Mouse (Mus musculus) lung, adult 2 months (tissue): Measurements from ENCODE around the gene Rgcc.

ENCODE experiments used
- CTCF ChIP-seq: fragments of 200-500 bp; IDR thresholded peaks from 2 replicates; pipeline ENCODE4 v1.5.1; 2011; ENCODE audit warnings: mild to moderate bottlenecking, low read length, control low read depth; ENCODE audit not compliant: insufficient read depth
- POLR2A ChIP-seq: fragments of 200-500 bp; IDR thresholded peaks from 2 replicates; pipeline ENCODE4 v1.6.1; 2011; ENCODE audit warnings: low read depth, mild to moderate bottlenecking, control low read depth, low read length, borderline replicate concordance; ENCODE audit errors: extremely low read depth

- TF ChIP-seq CTCF (no peak), POLR2A (no peak)
These were observed 45.7 kb downstream of the Rgcc start for GRCm38 (mm10) chr14:79255786-79256185.
